Mouse (Mus musculus) heart, postnatal 25 days (tissue): Measurements from ENCODE around the gene Ryr3. TPM values are rescaled to one million over a fixed set of nuclear protein-coding genes. Genes with fewer than 3 reads are reported as not detected.

Experiments used
- DNase-seq: peaks from one replicate; pipeline ENCODE4 v3.0.0; 2022; ENCODE audit warnings: low spot score
- intact Hi-C: fragments of 180-260 bp; cut with DNase I; formaldehyde crosslinking; loops from one replicate; pipeline ENCODE4 v1.15.1; 2025
- total RNA-seq, 2 experiments: library from RNA; stranded (reverse); gene quantifications; 2 replicates each; pipeline ENCODE4 v1.2.3; 2021

Ryr3 gene
- total RNA-seq, 2 experiments from 2014 or later, result 0.94 to 1.3 TPM

GRCm38 (mm10) chr2:112721217-112721616 is 495.7 kb downstream of the Ryr3 start:
- intact Hi-C loops, result no loop called here

DNA sequence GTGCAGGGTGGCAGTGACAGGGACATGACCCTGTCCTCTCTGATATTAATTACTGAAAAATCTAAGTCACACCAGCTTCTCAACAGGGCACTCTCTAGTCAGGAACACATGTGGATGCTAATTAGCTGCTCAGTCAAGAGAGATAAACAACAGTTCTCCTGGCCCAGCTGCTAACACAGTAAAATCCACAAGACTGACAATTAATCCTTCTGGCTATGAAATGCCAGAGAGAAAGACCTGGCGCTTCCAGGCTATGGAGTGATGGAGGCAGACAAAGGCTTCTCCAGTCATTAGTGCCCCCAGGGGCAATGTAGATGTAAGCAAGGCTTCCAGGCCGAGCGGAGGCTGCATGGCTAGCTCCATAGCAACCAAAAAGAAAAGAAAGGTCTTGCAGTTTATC is 496.2 kb downstream of the Ryr3 start:
- intact Hi-C loops, result no loop called here

More at GRCm38 (mm10) chr2:112721217-112721616, 495.7 kb downstream of the Ryr3 start:
- DNase-seq, result no peak

DNA sequence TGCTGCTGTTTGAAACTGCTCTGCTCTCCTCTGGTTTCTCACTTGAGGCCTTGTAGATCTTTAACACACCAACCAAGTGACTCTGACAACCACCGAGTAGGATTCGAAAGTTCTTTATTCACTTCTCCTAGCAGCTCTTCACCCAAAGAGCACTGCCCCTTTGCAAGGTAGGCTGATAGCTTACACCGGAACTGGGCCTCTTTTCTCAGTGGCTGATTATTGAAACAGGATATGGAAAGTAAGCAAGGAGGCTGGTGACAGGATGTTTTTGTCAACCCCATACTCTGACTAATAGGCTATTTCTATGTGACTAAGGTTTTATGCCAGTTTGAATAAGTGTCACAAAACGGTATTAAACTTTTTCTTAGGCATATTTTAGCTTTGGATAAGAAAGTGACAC is 502.2 kb downstream of the Ryr3 start:
- intact Hi-C loops, result no loop called here
- DNase-seq, result no peak

More for the DNA sequence above, 496.2 kb downstream of the Ryr3 start:
- DNase-seq, result no peak

DNA sequence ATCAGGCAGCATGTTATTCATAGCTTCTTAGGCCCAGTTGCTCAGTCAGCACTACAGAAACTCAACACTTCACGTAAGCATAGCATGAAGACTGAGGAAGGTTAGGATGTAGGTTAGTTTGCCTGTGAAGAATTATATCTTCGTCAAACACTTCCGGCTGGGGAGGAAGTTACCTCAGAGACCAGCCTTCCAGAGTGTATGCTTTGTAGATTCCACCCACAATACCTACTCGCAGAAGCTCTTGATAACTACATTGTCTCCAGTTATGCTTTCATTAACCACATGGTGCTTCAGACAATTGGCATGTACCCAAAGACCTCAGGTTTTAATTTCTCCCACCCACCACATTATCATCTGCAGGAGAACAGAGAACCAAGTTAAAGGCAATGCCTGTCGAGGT is 535.1 kb downstream of the Ryr3 start:
- DNase-seq, result no peak
- intact Hi-C loops, result no loop called here

DNA sequence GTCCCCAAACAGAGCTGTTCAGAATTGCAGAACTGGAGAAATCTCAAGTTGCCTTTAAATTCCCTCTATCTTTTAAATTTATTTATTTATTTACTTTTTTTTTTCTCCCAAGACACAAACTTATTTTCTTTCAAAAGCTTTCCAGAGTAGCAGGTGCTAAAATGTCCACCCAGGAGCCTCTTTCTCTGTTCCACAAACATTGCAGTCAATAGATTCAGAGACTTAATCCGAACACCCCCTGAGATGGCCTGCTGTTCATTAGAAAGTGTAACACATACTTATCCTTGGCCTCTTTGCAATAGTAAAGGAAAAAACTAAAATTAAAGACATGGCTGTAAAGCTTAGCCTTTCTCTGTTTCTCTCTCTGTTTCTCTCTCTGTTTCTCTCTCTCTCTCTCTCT is 539.6 kb downstream of the Ryr3 start:
- intact Hi-C loops, result no loop called here
- DNase-seq, result no peak

DNA sequence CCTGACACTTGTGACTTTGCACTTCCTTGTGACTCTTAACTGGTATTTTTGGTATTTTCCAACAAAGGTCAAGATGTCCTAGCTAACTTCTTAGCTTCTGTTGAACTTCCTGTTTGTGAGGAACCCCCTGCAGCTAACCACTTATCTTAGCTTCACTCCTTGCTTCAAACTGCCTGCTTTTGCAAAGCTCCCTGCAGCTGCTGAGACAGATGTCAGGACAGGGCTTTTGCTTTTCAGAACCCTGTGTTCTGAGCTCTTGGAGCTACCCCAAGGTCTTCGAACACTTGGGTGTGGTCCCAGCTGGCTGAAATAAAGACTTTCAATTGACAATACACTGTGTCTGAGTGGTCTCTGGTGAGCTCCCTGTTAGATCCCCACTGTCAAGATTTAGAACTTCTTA is 540.2 kb downstream of the Ryr3 start:
- DNase-seq, result peak; percentile 3
- intact Hi-C loops, result no loop called here

GRCm38 (mm10) chr2:112676175-112676574 is 540.7 kb downstream of the Ryr3 start:
- no peak for DNase-seq
- intact Hi-C loops, result no loop called here

GRCm38 (mm10) chr2:112669461-112669860 is 547.4 kb downstream of the Ryr3 start:
- DNase-seq, result no peak
- intact Hi-C loops, result no loop called here

- intact Hi-C loops, result no loop called here
- DNase-seq, result no peak
Observed at GRCm38 (mm10) chr2:112656131-112656530, 560.8 kb downstream of the Ryr3 start.

- intact Hi-C loops, result no loop called here
Observed at GRCm38 (mm10) chr2:112653836-112654235, 563.1 kb downstream of the Ryr3 start.

DNA sequence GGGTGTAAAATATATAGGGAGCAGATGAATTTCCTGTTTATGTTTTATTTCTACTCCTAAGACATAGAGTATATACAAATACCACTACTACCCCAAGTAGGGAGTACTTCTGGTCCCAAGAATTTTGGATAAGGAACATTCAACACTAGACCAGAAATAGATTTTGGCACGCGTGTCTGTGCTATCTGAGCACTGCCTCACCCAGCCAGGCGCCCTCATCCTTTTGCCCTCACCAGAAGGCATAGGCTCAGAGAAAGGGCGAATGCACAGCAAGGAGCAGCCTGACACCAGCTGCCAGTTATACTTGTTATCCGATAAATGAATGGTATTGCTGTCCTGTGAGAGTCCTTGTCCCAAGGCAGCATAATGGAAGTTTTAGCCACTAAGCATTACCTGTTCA is 579.7 kb downstream of the Ryr3 start:
- intact Hi-C loops, result no loop called here
- DNase-seq, result peak; percentile 7

More at GRCm38 (mm10) chr2:112653836-112654235, 563.1 kb downstream of the Ryr3 start:
- no peak for DNase-seq

DNA sequence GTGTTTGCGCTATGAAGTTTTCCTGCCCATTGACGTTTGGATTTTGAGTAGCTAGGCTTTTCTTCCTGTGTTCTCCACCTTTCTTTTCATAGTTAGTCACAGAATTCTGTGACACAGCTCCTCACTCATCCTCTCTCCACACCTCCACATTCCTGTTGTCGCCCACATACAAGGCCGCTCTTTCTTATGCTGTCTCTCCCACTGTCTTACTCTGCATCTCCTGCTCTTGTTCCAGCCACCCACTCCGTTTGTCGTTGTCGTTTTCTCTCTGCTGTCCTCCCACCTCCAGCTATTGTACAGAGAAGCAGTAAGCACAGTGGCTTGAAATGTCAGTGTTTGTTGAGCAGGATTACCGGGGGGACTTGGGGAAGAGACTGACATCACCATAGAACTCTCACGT is 584.4 kb downstream of the Ryr3 start:
- no peak for DNase-seq
- intact Hi-C loops, result no loop called here

- intact Hi-C loops, result no loop called here
Observed at GRCm38 (mm10) chr2:112630669-112631068, 586.2 kb downstream of the Ryr3 start.

GRCm38 (mm10) chr2:112625156-112625555 is 591.7 kb downstream of the Ryr3 start:
- DNase-seq, result no peak
- intact Hi-C loops, result no loop called here

More at GRCm38 (mm10) chr2:112630669-112631068, 586.2 kb downstream of the Ryr3 start:
- no peak for DNase-seq

- DNase-seq, result no peak
- intact Hi-C loops, result no loop called here
Observed at GRCm38 (mm10) chr2:112617206-112617605, 599.7 kb downstream of the Ryr3 start.

GRCm38 (mm10) chr2:112614375-112614774 is 602.5 kb downstream of the Ryr3 start:
- DNase-seq, result no peak
- intact Hi-C loops, result no loop called here

DNA sequence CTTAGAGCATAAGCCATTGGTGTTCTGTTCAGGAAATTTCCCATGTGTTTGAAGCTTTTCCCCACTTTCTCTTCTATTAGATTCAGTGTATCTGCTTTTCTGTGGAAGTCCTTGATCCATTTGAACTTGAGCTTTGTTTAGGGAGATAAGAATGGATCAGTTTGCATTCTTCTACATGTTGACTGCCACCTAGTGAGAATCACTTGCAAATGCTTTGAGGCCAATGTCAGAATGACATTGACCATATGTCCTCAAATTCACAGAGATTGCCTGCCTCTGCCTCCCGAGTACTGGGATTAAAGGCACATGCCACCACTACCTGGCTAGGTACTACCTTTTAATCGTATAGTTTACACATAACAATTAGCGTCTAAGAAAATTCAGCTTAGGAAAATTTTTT is 604.3 kb downstream of the Ryr3 start:
- intact Hi-C loops, result no loop called here
- no peak for DNase-seq

- no peak for DNase-seq
- intact Hi-C loops, result no loop called here
Observed at GRCm38 (mm10) chr2:112606536-112606935, 610.4 kb downstream of the Ryr3 start.

DNA sequence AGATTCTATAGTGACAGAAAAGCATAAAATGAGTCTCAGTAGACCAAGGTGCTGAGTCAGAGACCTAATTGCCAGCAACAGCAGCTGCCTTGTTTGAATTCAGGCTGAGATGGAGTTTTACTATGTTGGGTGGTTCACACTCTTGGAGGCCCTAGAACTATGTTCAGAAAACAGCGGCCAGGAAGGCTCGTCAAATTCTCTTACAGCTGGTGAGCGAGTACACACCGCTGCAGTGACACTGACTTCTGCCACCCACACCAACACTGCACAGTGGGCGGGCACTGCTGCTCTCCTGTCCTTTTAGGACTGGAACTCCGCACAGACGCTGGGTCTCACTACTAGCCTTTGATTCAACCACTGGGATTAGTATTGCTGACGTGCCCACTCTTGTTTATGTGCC is 614.4 kb downstream of the Ryr3 start:
- no peak for DNase-seq
- intact Hi-C loops, result no loop called here

DNA sequence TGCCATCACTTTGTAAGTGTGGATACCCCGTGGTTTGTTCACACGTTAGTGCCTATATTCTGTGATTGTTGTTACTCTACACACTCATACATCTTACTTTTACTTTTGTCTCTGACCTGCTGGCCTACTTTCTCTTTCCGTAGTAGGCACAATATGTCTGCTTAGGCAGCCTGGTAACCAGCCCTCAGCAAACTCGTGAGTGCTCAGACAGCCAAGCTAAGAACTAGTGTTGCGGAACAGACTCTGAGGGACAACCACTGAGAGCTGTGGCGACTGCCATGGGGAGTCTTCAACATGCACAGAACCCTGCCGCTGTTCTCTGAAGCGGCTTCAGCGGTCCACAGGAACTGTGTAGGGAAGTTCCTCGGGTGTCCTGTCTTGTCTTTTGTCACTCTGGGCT is 616.7 kb downstream of the Ryr3 start:
- intact Hi-C loops, result no loop called here
- no peak for DNase-seq

DNA sequence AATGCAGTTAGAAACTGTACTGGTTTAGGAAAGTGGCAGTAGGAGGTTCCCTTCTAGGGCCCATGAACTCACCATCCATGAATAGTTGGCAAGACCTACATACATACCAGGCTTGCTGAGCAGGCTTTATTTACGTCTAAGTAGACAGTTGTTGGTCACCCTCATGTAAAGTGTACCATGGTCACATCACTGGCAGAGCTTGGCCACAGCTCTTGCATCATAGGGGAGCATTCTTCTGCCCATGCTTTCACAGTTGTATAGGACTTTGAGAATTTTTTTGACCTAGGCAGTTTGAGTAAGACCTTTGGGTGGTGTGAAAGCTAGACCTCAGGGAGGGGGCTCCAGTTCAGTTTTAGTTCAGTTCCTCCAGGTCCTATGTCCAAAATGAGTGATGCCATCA is 619.8 kb downstream of the Ryr3 start:
- DNase-seq, result no peak
- intact Hi-C loops, result no loop called here

- intact Hi-C loops, result no loop called here
- no peak for DNase-seq
Observed at GRCm38 (mm10) chr2:112596415-112596814, 620.5 kb downstream of the Ryr3 start.

GRCm38 (mm10) chr2:112595807-112596206 is 621.1 kb downstream of the Ryr3 start:
- intact Hi-C loops, result no loop called here
- DNase-seq, result no peak
